Mouse (Mus musculus) lung, adult 2 months (tissue): ENCODE measurements at regions not wholly inside any gene's neighbourhood (a gene's known extent, or its start where the extent isn't known, plus 50 kb on each side); places are given as distances from the start of the nearest gene placed in this dataset.

Source experiments
- CTCF ChIP-seq: fragments of 200-500 bp; IDR thresholded peaks from 2 replicates; pipeline ENCODE4 v1.5.1; 2011; ENCODE audit warnings: mild to moderate bottlenecking, low read length, control low read depth; ENCODE audit not compliant: insufficient read depth
- POLR2A ChIP-seq: fragments of 200-500 bp; IDR thresholded peaks from 2 replicates; pipeline ENCODE4 v1.6.1; 2011; ENCODE audit warnings: low read depth, mild to moderate bottlenecking, control low read depth, low read length, borderline replicate concordance; ENCODE audit errors: extremely low read depth

DNA sequence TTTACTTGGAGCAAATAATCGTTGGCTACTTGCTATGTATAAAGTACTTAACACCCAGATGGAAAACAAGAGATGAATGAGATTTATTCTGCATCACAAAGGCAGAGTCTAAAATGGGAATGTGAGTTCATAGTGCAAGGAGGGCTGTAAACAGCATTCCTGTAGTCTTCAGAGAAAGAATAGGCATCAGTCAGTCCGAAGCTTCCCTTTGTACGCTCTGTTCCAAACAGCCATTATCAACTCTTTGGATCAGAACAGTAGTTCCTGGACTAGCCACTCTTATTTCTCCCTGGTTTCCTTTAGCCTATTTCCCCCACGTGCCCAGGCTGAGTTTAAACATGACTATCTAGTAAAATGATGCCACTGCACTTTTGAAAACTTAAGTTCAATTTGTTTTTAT is 52.8 kb upstream of the C030005K15Rik start:
- TF ChIP-seq POLR2A (no peak), CTCF (no peak)
